Mouse (Mus musculus) neural tube, embryonic 14.5 days (tissue): ENCODE measurements at regions not wholly inside any gene's neighbourhood (a gene's known extent, or its start where the extent isn't known, plus 50 kb on each side); places are given as distances from the start of the nearest gene placed in this dataset.

Source experiments
- ATAC-seq: fragments of 200-750 bp; cut with Nextera tagmentation; 2 replicates; pipeline ENCODE4 v1.8.0; 2017; ENCODE audit warnings: low read depth, mild to moderate bottlenecking, moderate TSS enrichment, moderate library complexity
- H3K27ac ChIP-seq: fragments of 300-500 bp; sonication (generic); 2 replicates; pipeline ENCODE4 v1.5.1; 2014; ENCODE audit warnings: low read depth, mild to moderate bottlenecking, control low read depth, low read length, moderate library complexity, mixed read lengths
- H3K27me3 ChIP-seq: fragments of 300-500 bp; sonication (generic); 2 replicates; pipeline ENCODE4 v1.6.1; 2014; ENCODE audit warnings: low read length; ENCODE audit not compliant: control insufficient read depth, insufficient read depth
- H3K36me3 ChIP-seq: fragments of 300-500 bp; sonication (generic); 2 replicates; pipeline ENCODE4 v1.6.1; 2014; ENCODE audit warnings: low read length, mixed read lengths; ENCODE audit not compliant: control insufficient read depth, insufficient read depth
- H3K4me1 ChIP-seq: fragments of 300-500 bp; sonication (generic); 2 replicates; pipeline ENCODE4 v1.6.1; 2014; ENCODE audit warnings: low read length; ENCODE audit not compliant: control insufficient read depth, insufficient read depth
- H3K4me2 ChIP-seq: fragments of 300-500 bp; sonication (generic); 2 replicates; pipeline ENCODE4 v1.6.1; 2014; ENCODE audit warnings: mild to moderate bottlenecking, low read depth, low read length, control low read depth
- H3K4me3 ChIP-seq: fragments of 300-500 bp; sonication (generic); 2 replicates; pipeline ENCODE4 v1.5.1; 2014; ENCODE audit warnings: low read depth, low read length, control low read depth, mixed read lengths
- H3K9ac ChIP-seq: fragments of 300-500 bp; sonication (generic); replicated peaks from 2 replicates; pipeline ENCODE4 v1.6.1; 2014; ENCODE audit warnings: low read depth, mild to moderate bottlenecking, control low read depth, low read length, mixed read lengths
- H3K9me3 ChIP-seq: fragments of 300-500 bp; sonication (generic); 2 replicates; pipeline ENCODE4 v1.6.1; 2016; ENCODE audit warnings: low read length; ENCODE audit not compliant: control insufficient read depth
- WGBS: fragments of 180-500 bp; shearing (Covaris S2); extraction: QIAGEN DNeasy Blood & Tissue Kit; methylation state at CpG from one replicate; pipeline ENCODE4 v1.1.7; 2014; 5-methylcytosine and 5-hydroxymethylcytosine counted together

GRCm38 (mm10) chr8:89272381-89272815 lies 228.4 kb upstream of the Sall1 start:
- under 1% methylated on average over 28 of the region's 28 CpGs for WGBS
- ATAC-seq = peak; percentile 24; the same call in 1 of the 2 replicates
- Histone ChIP-seq H3K9me3 (no peaks in the 10 kb centered on the region), H3K4me3 (peak overlapping the region; percentile 17), H3K4me2 (peak overlapping the region; percentile 44), H3K27ac (peak overlapping the region; percentile 55), H3K36me3 (no peaks in the 10 kb centered on the region), H3K4me1 (0 out of 2 replicates have a peak, but pooled peaks cover 4% of the 10 kb centered on the region), H3K9ac (peak overlapping the region; percentile 25; the same call in 1 of the 2 replicates), H3K27me3 (no peaks in the 10 kb centered on the region)

DNA sequence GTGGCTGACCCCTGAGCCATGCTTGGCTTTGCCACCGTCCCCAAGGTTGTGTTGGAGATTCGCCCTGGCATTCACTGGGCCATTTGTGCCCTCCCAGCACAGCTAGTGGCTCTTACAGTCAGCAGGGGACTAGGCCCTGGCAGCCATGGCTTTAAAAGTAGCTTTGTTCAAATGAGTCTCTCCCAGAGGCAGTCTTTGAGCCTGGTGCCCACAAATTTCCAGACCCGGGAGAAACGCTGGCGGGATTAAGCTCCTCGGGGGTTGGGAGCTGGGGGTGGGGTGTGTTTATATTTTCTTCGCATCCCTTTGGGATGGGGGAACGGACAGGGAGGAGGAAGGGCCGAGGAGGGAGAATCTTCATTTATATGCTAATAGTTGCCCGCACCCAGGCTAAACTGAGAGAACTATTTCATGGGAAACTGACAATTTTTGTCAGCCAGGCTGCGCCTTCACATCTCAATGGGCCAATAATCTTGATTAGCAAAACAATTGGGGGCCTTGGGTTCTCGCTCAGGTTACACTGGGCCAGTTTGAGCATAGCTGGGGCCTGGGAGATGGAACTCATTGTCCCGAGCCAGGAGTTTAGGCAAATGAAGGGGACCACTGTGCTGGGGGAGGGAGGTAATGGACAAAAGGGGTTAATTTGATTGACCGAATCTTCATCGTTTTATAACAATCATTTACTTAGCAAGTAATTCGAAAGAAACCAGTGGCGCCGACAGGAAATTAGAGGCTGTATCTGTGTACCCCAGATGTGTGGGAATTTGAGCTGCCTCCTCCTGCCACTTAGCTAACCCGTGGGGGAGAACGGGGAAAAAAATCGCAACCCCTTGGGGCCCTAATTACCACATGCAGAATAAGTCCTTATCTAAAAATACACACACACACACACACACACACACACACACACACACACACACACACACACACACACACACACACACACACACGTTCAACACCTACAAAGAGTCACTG lies 227.7 kb upstream of the Sall1 start:
- 4% methylated on average over 22 of the region's 22 CpGs for WGBS
- Histone ChIP-seq H3K4me3 (peak overlapping the region; percentile 17), H3K9me3 (no peaks in the 10 kb centered on the region), H3K4me2 (peak overlapping the region; percentile 44), H3K9ac (peak overlapping the region; percentile 25; the same call in 1 of the 2 replicates), H3K27ac (peak overlapping the region; percentile 60), H3K4me1 (0 out of 2 replicates have a peak, but pooled peaks cover 4% of the 10 kb centered on the region), H3K36me3 (no peaks in the 10 kb centered on the region), H3K27me3 (no peaks in the 10 kb centered on the region)
- ATAC-seq = peak; percentile 82

GRCm38 (mm10) chr8:89270001-89270400 lies 226.0 kb upstream of the Sall1 start:
- no peak overlapping the region for H3K4me3 ChIP-seq
- no peak overlapping the region for H3K9ac ChIP-seq
- no peaks in the 10 kb centered on the region for H3K27me3 ChIP-seq
- no peak for ATAC-seq
- 0 out of 2 replicates have a peak, but pooled peaks cover 2% of the 10 kb centered on the region for H3K9me3 ChIP-seq
- H3K4me1 ChIP-seq = 0 out of 2 replicates have a peak, but pooled peaks cover 4% of the 10 kb centered on the region
- no peaks in the 10 kb centered on the region for H3K36me3 ChIP-seq
- H3K4me2 ChIP-seq = no peak overlapping the region
- WGBS = 21% methylated on average over 1 of the region's 1 CpGs
- H3K27ac ChIP-seq = no peak overlapping the region

DNA sequence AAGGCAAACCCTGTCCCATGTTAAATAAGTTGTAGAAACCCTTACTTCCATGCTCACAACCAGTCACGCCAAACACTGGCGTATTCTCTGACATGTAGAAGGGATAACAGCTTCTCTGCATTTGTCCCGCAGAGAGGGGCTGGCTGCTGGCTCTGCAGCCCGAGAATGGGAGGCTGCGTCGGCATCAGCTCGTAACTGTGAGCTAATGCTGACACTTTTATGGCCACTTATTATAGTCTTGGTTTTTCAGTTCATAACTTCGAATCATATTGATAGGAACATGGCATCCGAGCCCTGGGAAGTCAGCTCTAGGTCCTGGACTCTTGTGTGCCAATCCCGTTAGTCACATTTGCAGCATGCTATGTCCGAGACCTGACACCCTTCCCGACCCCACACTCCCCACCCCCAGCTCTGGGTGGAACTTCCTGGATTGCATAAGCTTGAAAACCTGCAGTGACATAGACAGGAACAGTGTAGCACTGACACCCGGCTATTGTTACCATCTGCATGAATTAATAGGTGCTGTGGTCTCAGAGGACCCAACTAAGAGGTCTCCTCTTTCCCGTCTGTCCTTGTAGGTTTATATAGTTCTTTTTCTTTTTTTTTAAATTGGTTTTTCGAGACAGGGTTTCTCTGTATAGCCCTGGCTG lies 217.3 kb upstream of the Sall1 start:
- 54% methylated on average over 15 of the region's 15 CpGs for WGBS
- Histone ChIP-seq H3K4me1 (no peaks in the 10 kb centered on the region), H3K9me3 (0 out of 2 replicates have a peak, but pooled peaks cover 4% of the 10 kb centered on the region), H3K27me3 (no peaks in the 10 kb centered on the region), H3K9ac (no peak overlapping the region), H3K36me3 (no peaks in the 10 kb centered on the region), H3K4me3 (no peak overlapping the region), H3K4me2 (no peak overlapping the region), H3K27ac (no peak overlapping the region)
- no peak for ATAC-seq

DNA sequence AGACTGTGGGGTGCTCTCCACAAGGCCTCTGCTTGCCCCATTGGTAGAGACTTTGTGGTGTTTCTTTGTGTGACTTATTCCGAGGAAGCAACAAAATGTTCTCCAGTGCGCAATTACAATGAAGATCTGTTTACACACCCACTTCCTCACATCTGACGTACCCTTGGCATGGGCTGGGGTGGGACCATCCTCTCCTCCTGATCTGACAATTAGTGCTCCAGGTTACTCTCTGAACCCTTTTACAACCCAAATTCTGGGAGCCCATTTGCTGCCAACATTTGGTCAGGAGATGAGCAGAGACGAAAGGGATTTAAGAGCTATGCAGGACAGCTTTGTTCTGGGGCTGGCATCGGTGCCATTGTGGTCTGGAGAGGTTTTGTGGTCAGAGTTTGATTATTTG lies 215.9 kb upstream of the Sall1 start:
- H3K4me3 ChIP-seq = no peak overlapping the region
- 80% methylated on average over 5 of the region's 5 CpGs for WGBS
- no peak overlapping the region for H3K4me2 ChIP-seq
- H3K4me1 ChIP-seq = no peaks in the 10 kb centered on the region
- H3K27me3 ChIP-seq = no peaks in the 10 kb centered on the region
- H3K9ac ChIP-seq = no peak overlapping the region
- no peaks in the 10 kb centered on the region for H3K36me3 ChIP-seq
- H3K9me3 ChIP-seq = 0 out of 2 replicates have a peak, but pooled peaks cover under 1% of the 10 kb centered on the region
- no peak overlapping the region for H3K27ac ChIP-seq
- no peak for ATAC-seq

DNA sequence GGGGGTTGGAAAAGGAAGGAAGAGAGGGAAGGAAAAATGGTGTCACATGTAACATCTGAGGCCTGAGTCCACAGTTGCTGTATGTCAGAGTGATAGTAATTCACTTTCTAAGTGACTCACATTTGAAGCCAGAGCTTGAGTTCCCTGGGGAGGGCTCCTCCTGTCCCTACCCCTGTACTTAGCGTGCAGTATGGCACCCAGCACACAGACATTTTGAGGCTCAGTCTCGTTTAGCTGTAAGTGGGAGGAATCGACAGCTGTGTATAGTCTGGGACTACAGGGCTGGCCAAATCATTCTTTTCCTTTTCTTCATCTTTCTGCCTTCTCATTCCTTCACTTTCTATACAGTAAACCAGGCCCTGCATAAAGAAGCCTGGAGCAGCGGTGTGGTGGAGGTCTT lies 202.4 kb upstream of the Sall1 start:
- no peaks in the 10 kb centered on the region for H3K36me3 ChIP-seq
- H3K9ac ChIP-seq = no peak overlapping the region
- no peaks in the 10 kb centered on the region for H3K9me3 ChIP-seq
- H3K27me3 ChIP-seq = 0 out of 2 replicates have a peak, but pooled peaks cover 2% of the 10 kb centered on the region
- H3K4me3 ChIP-seq = no peak overlapping the region
- H3K4me2 ChIP-seq = no peak overlapping the region
- no peak overlapping the region for H3K27ac ChIP-seq
- no peak for ATAC-seq
- 70% methylated on average over 4 of the region's 4 CpGs for WGBS
- H3K4me1 ChIP-seq = no peaks in the 10 kb centered on the region; the same call in 1 of the 2 replicates

- H3K9me3 ChIP-seq = no peaks in the 10 kb centered on the region
- H3K27me3 ChIP-seq = 0 out of 2 replicates have a peak, but pooled peaks cover 2% of the 10 kb centered on the region
- H3K9ac ChIP-seq = peak overlapping the region; percentile 39
- H3K4me1 ChIP-seq = no peaks in the 10 kb centered on the region; the same call in 1 of the 2 replicates
- WGBS = 13% methylated on average over 25 of the region's 25 CpGs
- no peak overlapping the region for H3K4me3 ChIP-seq
- H3K27ac ChIP-seq = no peak overlapping the region
- ATAC-seq = peak; percentile 41; the same call in 1 of the 2 replicates
- no peaks in the 10 kb centered on the region for H3K36me3 ChIP-seq
- peak overlapping the region; percentile 39 for H3K4me2 ChIP-seq
These were observed 201.3 kb upstream of the Sall1 start for GRCm38 (mm10) chr8:89245131-89245751.

- Histone ChIP-seq H3K4me2 (no peak overlapping the region), H3K36me3 (no peaks in the 10 kb centered on the region), H3K9me3 (no peaks in the 10 kb centered on the region), H3K4me3 (no peak overlapping the region), H3K9ac (no peak overlapping the region), H3K4me1 (no peaks in the 10 kb centered on the region; the same call in 1 of the 2 replicates), H3K27me3 (0 out of 2 replicates have a peak, but pooled peaks cover 2% of the 10 kb centered on the region), H3K27ac (no peak overlapping the region)
- ATAC-seq = no peak
- WGBS = 14% methylated on average over 5 of the region's 5 CpGs
These were observed 197.7 kb upstream of the Sall1 start for GRCm38 (mm10) chr8:89241686-89242085.
